In genomic region chr11:96969746-96970145, GRCm38 (mm10) we compare ENCODE assay signal across 8 mouse cellular contexts. TPM values are rescaled to one million over a fixed set of nuclear protein-coding genes. Genes with fewer than 3 reads are reported as not detected.
DNase-seq lines count a peak whose midpoint lies in the region; ATAC-seq and TF ChIP-seq lines count a peak whose summit lies in the region.

No protein-coding gene starts in this region.

- WGBS in intestine, embryonic 14.5 days = 69% methylated on average over 1 of the region's 1 CpGs
- WGBS in liver, embryonic 14.5 days (ENCODE audit: insufficient replicate concordance) = 64% methylated on average over 1 of the region's 1 CpGs
- 28% methylated on average over 1 of the region's 1 CpGs for WGBS in stomach, postnatal 0 days

- TF ChIP-seq RAD21 in MEL (IDR thresholded peaks at IDR 0.05; ENCODE audit: low read depth, low read length) = no peak

- H3K79me2 ChIP-seq in MEL (ENCODE audit: control insufficient read depth, insufficient read depth, low read length, poor library complexity) = peaks cover 20% of the 10 kb centered on the region

- TF ChIP-seq POLR2A in MEL (IDR thresholded peaks at IDR 0.05; ENCODE audit: control insufficient read depth in 1 of 2, insufficient read depth in 1 of 2, low read depth in 1 of 2, low read length in 2 of 2, poor library complexity in 1 of 2) = no peak

- H3K4me1 ChIP-seq in MEL (ENCODE audit: control insufficient read depth in 1 of 2, insufficient read depth in 2 of 2, low read length in 2 of 2) = peaks cover 20 to 37% of the 10 kb centered on the region in 2 experiments
- H3K4me1 ChIP-seq in intestine, embryonic 14.5 days (replicated peaks; ENCODE audit: control insufficient read depth, insufficient read depth, low read length) = peaks cover 23% of the 10 kb centered on the region
- peaks cover 36 to 51% of the 10 kb centered on the region in 2 experiments for H3K4me1 ChIP-seq in liver, embryonic 14.5 days (replicated peaks; ENCODE audit: control insufficient read depth in 2 of 2, insufficient read depth in 2 of 2, low read length in 1 of 2)
- peaks cover 13% of the 10 kb centered on the region; the same call in 1 of the 2 replicates for H3K4me1 ChIP-seq in stomach, postnatal 0 days (replicated peaks; ENCODE audit: control insufficient read depth, insufficient read depth)

- H3K27ac ChIP-seq in MEL (ENCODE audit: control insufficient read depth, low read depth, low read length) = peak overlapping the region; percentile 47; the same call in 1 of the 2 replicates
- peak overlapping the region; percentile 68 for H3K27ac ChIP-seq in intestine, embryonic 14.5 days (ENCODE audit: low read depth)
- H3K27ac ChIP-seq in liver, embryonic 14.5 days = peak overlapping the region; percentile 74
- peak overlapping the region; percentile 88 for H3K27ac ChIP-seq in stomach, postnatal 0 days (replicated peaks)

- no peak for ATAC-seq in intestine, embryonic 14.5 days (replicated peaks; ENCODE audit: low FRiP score, low TSS enrichment, low read depth)
- ATAC-seq in liver, embryonic 14.5 days (ENCODE audit: insufficient read depth) = no peak
- ATAC-seq in stomach, postnatal 0 days (ENCODE audit: low FRiP score, low TSS enrichment) = peak; percentile 25; the same call in 1 of the 2 replicates

- no peak for TF ChIP-seq CTCF in MEL (IDR thresholded peaks at IDR 0.05 in 2 of 3, conservative IDR thresholded peaks at IDR 0.05 in 1 of 3; ENCODE audit: control insufficient read depth in 1 of 3, insufficient read depth in 1 of 3, low read depth in 2 of 3, low read length in 3 of 3, poor library complexity in 1 of 3, severe bottlenecking in 1 of 3)
- TF ChIP-seq CTCF in liver, embryonic 14.5 days (IDR thresholded peaks at IDR 0.05; ENCODE audit: low read depth) = no peak
- TF ChIP-seq CTCF in stomach, postnatal 0 days (IDR thresholded peaks at IDR 0.05; ENCODE audit: low read depth) = no peak

- peak; percentile 56 for DNase-seq in adrenal gland, adult 2 months
- no peak for DNase-seq in adrenal gland, adult 18-20 months (ENCODE audit: low spot score in 2 of 2)
- no peak for DNase-seq in MEL (ENCODE audit: low read depth, low spot score)
- peak; percentile 88 for DNase-seq in gastrocnemius, adult 18-20 months (ENCODE audit: low spot score)
- DNase-seq in intestine, embryonic 14.5 days (ENCODE audit: low spot score) = no peak
- DNase-seq in liver, embryonic 14.5 days (ENCODE audit: low read depth in 3 of 3, low spot score in 3 of 3) = no peak
- DNase-seq in stomach, postnatal 0 days (ENCODE audit: low spot score) = no peak
- DNase-seq in retina, embryonic 14.5 days (ENCODE audit: low spot score) = no peak

- H3K4me3 ChIP-seq in MEL (ENCODE audit: control insufficient read depth in 1 of 2, insufficient read depth in 1 of 2, low read depth in 2 of 2, low read length in 2 of 2) = no peak overlapping the region
- no peak overlapping the region for H3K4me3 ChIP-seq in intestine, embryonic 14.5 days (ENCODE audit: low read depth, low read length)
- peak overlapping the region in 1 of 2 experiments; percentile 18; a peak in 2 of 4 replicates for H3K4me3 ChIP-seq in liver, embryonic 14.5 days (ENCODE audit: insufficient read depth in 1 of 2, low read depth in 2 of 2, low read length in 2 of 2)
- no peak overlapping the region for H3K4me3 ChIP-seq in stomach, postnatal 0 days (ENCODE audit: low read depth, low read length)

- no peak overlapping the region for H3K4me2 ChIP-seq in intestine, embryonic 14.5 days (ENCODE audit: low read length)
- H3K4me2 ChIP-seq in liver, embryonic 14.5 days (ENCODE audit: low read depth) = peak overlapping the region; percentile 74
- peak overlapping the region; percentile 21 for H3K4me2 ChIP-seq in stomach, postnatal 0 days (replicated peaks; ENCODE audit: low read depth)

- TF ChIP-seq EP300 in MEL (IDR thresholded peaks at IDR 0.05; ENCODE audit: low read depth in 1 of 2, low read length in 2 of 2) = no peak
- no peak for TF ChIP-seq EP300 in liver, embryonic 14.5 days (IDR thresholded peaks at IDR 0.05; ENCODE audit: low read depth)
- no peak for TF ChIP-seq EP300 in stomach, postnatal 0 days (optimal IDR thresholded peaks at IDR 0.05)

- no peaks in the 10 kb centered on the region for H3K27me3 ChIP-seq in MEL (ENCODE audit: control insufficient read depth in 1 of 2, insufficient read depth in 2 of 2, low read length in 2 of 2)
- H3K27me3 ChIP-seq in intestine, embryonic 14.5 days (replicated peaks; ENCODE audit: control insufficient read depth, insufficient read depth, low read length) = no peaks in the 10 kb centered on the region
- no peaks in the 10 kb centered on the region for H3K27me3 ChIP-seq in liver, embryonic 14.5 days (ENCODE audit: control insufficient read depth, insufficient read depth, low read length)
- H3K27me3 ChIP-seq in stomach, postnatal 0 days (ENCODE audit: control insufficient read depth, insufficient read depth, low read length) = no peaks in the 10 kb centered on the region

- peaks cover 0 to 46% of the 10 kb centered on the region in 2 experiments; a peak in 2 of 4 replicates for H3K36me3 ChIP-seq in MEL (ENCODE audit: control insufficient read depth in 1 of 2, insufficient read depth in 2 of 2, low read length in 2 of 2)
- H3K36me3 ChIP-seq in intestine, embryonic 14.5 days (ENCODE audit: control insufficient read depth, insufficient read depth, low read length) = no peaks in the 10 kb centered on the region
- peaks cover 5% of the 10 kb centered on the region for H3K36me3 ChIP-seq in liver, embryonic 14.5 days (replicated peaks; ENCODE audit: control insufficient read depth, insufficient read depth, low read depth)
- H3K36me3 ChIP-seq in stomach, postnatal 0 days (ENCODE audit: control insufficient read depth, insufficient read depth, low read length) = no peaks in the 10 kb centered on the region

- H3K9me3 ChIP-seq in MEL (replicated peaks; ENCODE audit: insufficient read depth, low read length) = no peaks in the 10 kb centered on the region
- no peaks in the 10 kb centered on the region for H3K9me3 ChIP-seq in intestine, embryonic 14.5 days (ENCODE audit: control insufficient read depth, low read length)
- no peaks in the 10 kb centered on the region for H3K9me3 ChIP-seq in liver, embryonic 14.5 days (ENCODE audit: control insufficient read depth, low read length)
- H3K9me3 ChIP-seq in stomach, postnatal 0 days (ENCODE audit: control insufficient read depth, low read length) = no peaks in the 10 kb centered on the region

- peak overlapping the region; percentile 34 for H3K9ac ChIP-seq in MEL (ENCODE audit: control insufficient read depth, low read depth, low read length, poor library complexity, severe bottlenecking)
- H3K9ac ChIP-seq in intestine, embryonic 14.5 days (ENCODE audit: low read length) = no peak overlapping the region; the same call in 1 of the 2 replicates
- peak overlapping the region; percentile 10 for H3K9ac ChIP-seq in liver, embryonic 14.5 days (replicated peaks)
- no peak overlapping the region for H3K9ac ChIP-seq in stomach, postnatal 0 days (ENCODE audit: low read length)

RNA-seq across cellular contexts. Expression of gene Sp2, which starts 13.0 kb away (rescaled TPM):
- total RNA-seq in adrenal gland, adult 2 months (2021) = 10 to 100 TPM; 15.4 to 18.6 TPM
- 15.2 and 19.3 TPM in 2 replicates for polyA plus RNA-seq in adrenal gland, adult 2 months (2012; rRNA removed)
- total RNA-seq in adrenal gland, adult 18-20 months (2021) = 10 to 100 TPM; 13.4 to 15.1 TPM
- 1.4 and 2.2 TPM in 2 replicates for total RNA-seq in MEL (2012; rRNA removed)
- polyA plus RNA-seq in MEL (2012; ENCODE audit: insufficient read depth in 1 of 2, insufficient read length in 2 of 2, low read depth in 1 of 2, low replicate concordance in 2 of 2, missing spikeins in 1 of 2) = 10 to 100 TPM in 1 of 2 experiments, not detected in 1; 20.3 TPM
- 10 to 100 TPM; 11.2 TPM for total RNA-seq in gastrocnemius, adult 18-20 months (2021)
- polyA plus RNA-seq in intestine, embryonic 14.5 days (2014; fragmentation: Nextera tagmentation; extraction: Ambion mirVana) = 18.6 and 18.7 TPM in 2 replicates
- polyA plus RNA-seq in liver, embryonic 14.5 days (2012; rRNA removed) = 7.7 and 8.0 TPM in 2 replicates
- 13.7 and 17.1 TPM in 2 replicates for polyA plus RNA-seq in liver, embryonic 14.5 days (2014; fragmentation: Nextera tagmentation; extraction: Ambion mirVana)
- 5.8 and 7.1 TPM in 2 replicates for polyA plus RNA-seq in stomach, postnatal 0 days (2015; fragmentation: Nextera tagmentation; extraction: Ambion mirVana)

RNA-seq across cellular contexts. Expression of gene Pnpo, which starts 26.0 kb away (rescaled TPM):
- total RNA-seq in adrenal gland, adult 2 months (2021) = 10 to 100 TPM; 29.3 to 37.4 TPM
- polyA plus RNA-seq in adrenal gland, adult 2 months (2012; rRNA removed) = 43.0 and 52.9 TPM in 2 replicates
- 10 to 100 TPM; 28.4 to 36.6 TPM for total RNA-seq in adrenal gland, adult 18-20 months (2021)
- total RNA-seq in MEL (2012; rRNA removed) = 41.7 and 55.7 TPM in 2 replicates
- polyA plus RNA-seq in MEL (2012; ENCODE audit: insufficient read depth in 1 of 2, insufficient read length in 2 of 2, low read depth in 1 of 2, low replicate concordance in 2 of 2, missing spikeins in 1 of 2) = 10 to 100 TPM in 1 of 2 experiments, not detected in 1; 38.8 TPM
- 1 to 10 TPM; 7.6 to 9.0 TPM for total RNA-seq in gastrocnemius, adult 18-20 months (2021)
- 40.9 and 44.1 TPM in 2 replicates for polyA plus RNA-seq in intestine, embryonic 14.5 days (2014; fragmentation: Nextera tagmentation; extraction: Ambion mirVana)
- 315 and 355 TPM in 2 replicates for polyA plus RNA-seq in liver, embryonic 14.5 days (2012; rRNA removed)
- polyA plus RNA-seq in liver, embryonic 14.5 days (2014; fragmentation: Nextera tagmentation; extraction: Ambion mirVana) = 564 and 592 TPM in 2 replicates
- polyA plus RNA-seq in stomach, postnatal 0 days (2015; fragmentation: Nextera tagmentation; extraction: Ambion mirVana) = 56.7 and 57.1 TPM in 2 replicates

RNA-seq across cellular contexts. Expression of gene Prr15l, which starts 41.8 kb away (rescaled TPM):
- under 1 TPM; 0.52 to 0.66 TPM for total RNA-seq in adrenal gland, adult 2 months (2021)
- polyA plus RNA-seq in adrenal gland, adult 2 months (2012; rRNA removed) = not detected in 2 replicates
- total RNA-seq in adrenal gland, adult 18-20 months (2021) = under 1 TPM; 0.23 to 0.90 TPM
- total RNA-seq in MEL (2012; rRNA removed) = 0.08 TPM in 1 of 2 replicates, not detected in the other
- under 1 TPM in 1 of 2 experiments, not detected in 1; 0.19 TPM for polyA plus RNA-seq in MEL (2012; ENCODE audit: insufficient read depth in 1 of 2, insufficient read length in 2 of 2, low read depth in 1 of 2, low replicate concordance in 2 of 2, missing spikeins in 1 of 2)
- not detected for total RNA-seq in gastrocnemius, adult 18-20 months (2021)
- polyA plus RNA-seq in intestine, embryonic 14.5 days (2014; fragmentation: Nextera tagmentation; extraction: Ambion mirVana) = 56.8 and 62.5 TPM in 2 replicates
- polyA plus RNA-seq in liver, embryonic 14.5 days (2012; rRNA removed) = 2.8 and 3.3 TPM in 2 replicates
- 4.9 and 8.5 TPM in 2 replicates for polyA plus RNA-seq in liver, embryonic 14.5 days (2014; fragmentation: Nextera tagmentation; extraction: Ambion mirVana)
- 112 and 116 TPM in 2 replicates for polyA plus RNA-seq in stomach, postnatal 0 days (2015; fragmentation: Nextera tagmentation; extraction: Ambion mirVana)

RNA-seq across cellular contexts. Expression of gene Sp6, which starts 43.4 kb away (rescaled TPM):
- total RNA-seq in adrenal gland, adult 2 months (2021) = under 1 TPM; 0.09 to 0.24 TPM
- 0.10 and 0.31 TPM in 2 replicates for polyA plus RNA-seq in adrenal gland, adult 2 months (2012; rRNA removed)
- under 1 TPM; 0.06 to 0.13 TPM for total RNA-seq in adrenal gland, adult 18-20 months (2021)
- 0.03 TPM in 1 of 2 replicates, not detected in the other for total RNA-seq in MEL (2012; rRNA removed)
- polyA plus RNA-seq in MEL (2012; ENCODE audit: insufficient read depth in 1 of 2, insufficient read length in 2 of 2, low read depth in 1 of 2, low replicate concordance in 2 of 2, missing spikeins in 1 of 2) = under 1 TPM in 1 of 2 experiments, not detected in 1; 0.04 TPM
- under 1 TPM; 0.09 to 0.14 TPM for total RNA-seq in gastrocnemius, adult 18-20 months (2021)
- not detected in 2 replicates for polyA plus RNA-seq in intestine, embryonic 14.5 days (2014; fragmentation: Nextera tagmentation; extraction: Ambion mirVana)
- 0.02 and 0.06 TPM in 2 replicates for polyA plus RNA-seq in liver, embryonic 14.5 days (2012; rRNA removed)
- not detected in 2 replicates for polyA plus RNA-seq in liver, embryonic 14.5 days (2014; fragmentation: Nextera tagmentation; extraction: Ambion mirVana)
- 21.2 and 22.0 TPM in 2 replicates for polyA plus RNA-seq in stomach, postnatal 0 days (2015; fragmentation: Nextera tagmentation; extraction: Ambion mirVana)

RNA-seq across cellular contexts. Expression of gene Cdk5rap3, which starts 53.5 kb away (rescaled TPM):
- 10 to 100 TPM; 39.8 to 52.9 TPM for total RNA-seq in adrenal gland, adult 2 months (2021)
- 32.8 and 35.4 TPM in 2 replicates for polyA plus RNA-seq in adrenal gland, adult 2 months (2012; rRNA removed)
- total RNA-seq in adrenal gland, adult 18-20 months (2021) = 10 to 100 TPM; 44.6 to 45.4 TPM
- total RNA-seq in MEL (2012; rRNA removed) = 45.2 and 48.9 TPM in 2 replicates
- 10 to 100 TPM in 1 of 2 experiments, not detected in 1; 55.4 TPM for polyA plus RNA-seq in MEL (2012; ENCODE audit: insufficient read depth in 1 of 2, insufficient read length in 2 of 2, low read depth in 1 of 2, low replicate concordance in 2 of 2, missing spikeins in 1 of 2)
- 10 to 100 TPM; 24.9 to 25.7 TPM for total RNA-seq in gastrocnemius, adult 18-20 months (2021)
- 64.2 and 70.1 TPM in 2 replicates for polyA plus RNA-seq in intestine, embryonic 14.5 days (2014; fragmentation: Nextera tagmentation; extraction: Ambion mirVana)
- 14.2 and 20.1 TPM in 2 replicates for polyA plus RNA-seq in liver, embryonic 14.5 days (2012; rRNA removed)
- polyA plus RNA-seq in liver, embryonic 14.5 days (2014; fragmentation: Nextera tagmentation; extraction: Ambion mirVana) = 34.1 and 36.4 TPM in 2 replicates
- 61.7 and 64.9 TPM in 2 replicates for polyA plus RNA-seq in stomach, postnatal 0 days (2015; fragmentation: Nextera tagmentation; extraction: Ambion mirVana)

Comparison
In these comparisons a context has a peak if more than half of its experiments do, and no peak if none do; other contexts are left out.
1. DNase-seq: peak in adrenal gland, adult 2 months (single experiment) and gastrocnemius, adult 18-20 months (single experiment); none in adrenal gland, adult 18-20 months (0 of 2), MEL (single experiment), intestine, embryonic 14.5 days (single experiment), liver, embryonic 14.5 days (0 of 3), stomach, postnatal 0 days (single experiment) and retina, embryonic 14.5 days (single experiment).
2. H3K9ac ChIP-seq: peak in MEL (single experiment) and liver, embryonic 14.5 days (single experiment); none in intestine, embryonic 14.5 days (single experiment) and stomach, postnatal 0 days (single experiment).
3. Peak in every context shown above with its lines, with median percentiles within 50 percentile points of each other: H3K27ac ChIP-seq.